Mouse (Mus musculus) heart, embryonic 11.5 days (tissue): ENCODE results near the gene Tnf. TPM values are rescaled to one million over a fixed set of nuclear protein-coding genes. Genes with fewer than 3 reads are reported as not detected.

ENCODE experiments used
- ATAC-seq: fragments of 200-750 bp; cut with Nextera tagmentation; replicated peaks from 2 replicates; pipeline ENCODE4 v1.8.0; 2017; ENCODE audit warnings: moderate library complexity; ENCODE audit not compliant: insufficient number of reproducible peaks, low FRiP score, low TSS enrichment
- H3K27ac ChIP-seq: fragments of 300-500 bp; sonication (generic); 2 replicates; pipeline ENCODE4 v1.5.1; 2014; ENCODE audit warnings: mild to moderate bottlenecking, low read depth, low read length
- H3K27me3 ChIP-seq: fragments of 300-500 bp; sonication (generic); 2 replicates; pipeline ENCODE4 v1.6.1; 2014; ENCODE audit warnings: mild to moderate bottlenecking, low read length, mixed read lengths; ENCODE audit not compliant: control insufficient read depth, insufficient read depth
- H3K36me3 ChIP-seq: fragments of 300-500 bp; sonication (generic); 2 replicates; pipeline ENCODE4 v1.6.1; 2014; ENCODE audit warnings: mild to moderate bottlenecking, low read length, moderate library complexity, mixed read lengths; ENCODE audit not compliant: control insufficient read depth, insufficient read depth
- H3K4me1 ChIP-seq: fragments of 300-500 bp; sonication (generic); 2 replicates; pipeline ENCODE4 v1.6.1; 2014; ENCODE audit warnings: low read length; ENCODE audit not compliant: control insufficient read depth, insufficient read depth
- H3K4me2 ChIP-seq: fragments of 300-500 bp; sonication (generic); 2 replicates; pipeline ENCODE4 v1.6.1; 2014; ENCODE audit warnings: mild to moderate bottlenecking, moderate library complexity
- H3K4me3 ChIP-seq: fragments of 300-500 bp; sonication (generic); 2 replicates; pipeline ENCODE4 v1.5.1; 2014; ENCODE audit warnings: low read depth, low read length
- H3K9ac ChIP-seq: fragments of 300-500 bp; sonication (generic); 2 replicates; pipeline ENCODE4 v1.6.1; 2014; ENCODE audit warnings: mild to moderate bottlenecking, low read depth, low read length, moderate library complexity
- H3K9me3 ChIP-seq: fragments of 300-500 bp; sonication (generic); replicated peaks from 2 replicates; pipeline ENCODE4 v1.6.1; 2016; ENCODE audit warnings: low read length; ENCODE audit not compliant: control insufficient read depth
- whole genome bisulfite sequencing: fragments of 180-500 bp; shearing (Covaris S2); extraction: QIAGEN DNeasy Blood & Tissue Kit; methylation state at CpG from one replicate; pipeline ENCODE4 v1.1.7; 2014; ENCODE audit not compliant: insufficient replicate concordance; 5-methylcytosine and 5-hydroxymethylcytosine counted together
- polyA plus RNA-seq: library from polyadenylated mRNA; unstranded; fragments of >200 nt; fragmentation: Nextera tagmentation; extraction: Ambion mirVana; gene quantifications from 2 replicates; pipeline ENCODE4 v1.2.1, GENCODE M21; 2014

Tnf gene
- polyA plus RNA-seq, 1 experiment from 2014 or later = not detected

DNA sequence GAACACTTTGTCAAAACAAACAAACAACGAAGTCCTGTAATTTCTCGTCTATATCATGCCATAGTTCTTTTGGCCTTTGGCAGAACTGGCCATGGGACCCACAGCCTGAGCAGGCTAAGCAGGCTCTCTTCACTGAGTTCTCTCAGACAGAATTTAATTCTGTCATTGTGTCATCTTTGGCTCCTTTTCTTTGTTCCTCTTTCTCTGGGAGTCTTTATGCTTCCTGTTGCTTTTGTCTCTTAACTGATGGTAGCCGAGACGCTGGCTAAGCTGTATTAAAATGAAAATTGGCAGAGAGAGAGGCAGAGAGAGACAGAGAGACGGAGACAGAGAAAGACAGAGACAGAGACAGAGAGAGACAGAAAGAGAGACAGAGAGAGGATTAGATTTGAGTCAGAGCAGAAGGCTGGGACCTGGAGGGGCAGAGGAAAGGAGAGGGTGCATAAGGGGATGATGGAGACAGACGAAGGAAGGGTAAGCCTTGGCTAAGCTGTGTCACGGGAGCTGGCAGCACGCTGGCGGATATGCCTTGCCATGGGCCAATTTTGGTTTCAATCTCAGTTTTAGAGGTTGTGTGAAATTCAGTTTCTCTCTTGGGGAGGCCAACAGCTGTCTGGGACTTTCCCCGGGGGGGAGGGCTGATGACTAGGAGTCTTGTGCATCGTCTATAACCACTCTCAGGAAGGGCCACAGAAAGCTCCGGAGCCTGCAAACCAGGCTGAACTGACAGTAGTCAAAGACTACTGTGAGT lies 8.2 kb upstream of the Tnf start:
- ATAC-seq = no peak
- Histone ChIP-seq H3K27me3 (peaks cover 6% of the 10 kb centered on the region), H3K27ac (no peak overlapping the region), H3K9me3 (no peaks in the 10 kb centered on the region), H3K4me2 (no peak overlapping the region), H3K4me1 (no peaks in the 10 kb centered on the region), H3K9ac (no peak overlapping the region), H3K36me3 (no peaks in the 10 kb centered on the region), H3K4me3 (no peak overlapping the region)
- 74% methylated on average over 12 of the region's 12 CpGs for WGBS

DNA sequence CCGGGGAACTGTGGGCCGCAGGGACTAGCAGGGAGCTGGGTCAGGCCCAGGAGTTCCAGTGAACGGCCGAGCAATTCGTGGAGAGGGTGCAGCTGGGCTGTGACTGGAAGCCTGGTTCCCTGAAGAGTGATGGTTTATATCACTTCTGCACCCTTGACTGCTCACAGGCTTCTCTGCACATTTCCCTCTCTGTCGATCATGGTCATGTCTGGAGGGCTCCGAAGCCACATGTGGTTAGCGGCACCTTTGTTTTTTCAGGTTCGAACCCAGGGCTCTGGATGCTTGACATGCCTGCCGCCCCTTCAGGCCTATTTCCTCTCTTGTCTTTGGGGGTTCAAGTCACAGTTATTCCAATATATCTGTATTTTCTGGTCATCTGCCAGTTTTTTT lies 3.6 kb upstream of the Tnf start:
- H3K4me3 ChIP-seq = no peak overlapping the region
- H3K4me1 ChIP-seq = no peaks in the 10 kb centered on the region
- H3K27ac ChIP-seq = no peak overlapping the region
- H3K9me3 ChIP-seq = no peaks in the 10 kb centered on the region
- no peak for ATAC-seq
- peaks cover 47% of the 10 kb centered on the region for H3K27me3 ChIP-seq
- H3K36me3 ChIP-seq = no peaks in the 10 kb centered on the region
- WGBS = 49% methylated on average over 10 of the region's 10 CpGs
- no peak overlapping the region for H3K4me2 ChIP-seq
- no peak overlapping the region for H3K9ac ChIP-seq

DNA sequence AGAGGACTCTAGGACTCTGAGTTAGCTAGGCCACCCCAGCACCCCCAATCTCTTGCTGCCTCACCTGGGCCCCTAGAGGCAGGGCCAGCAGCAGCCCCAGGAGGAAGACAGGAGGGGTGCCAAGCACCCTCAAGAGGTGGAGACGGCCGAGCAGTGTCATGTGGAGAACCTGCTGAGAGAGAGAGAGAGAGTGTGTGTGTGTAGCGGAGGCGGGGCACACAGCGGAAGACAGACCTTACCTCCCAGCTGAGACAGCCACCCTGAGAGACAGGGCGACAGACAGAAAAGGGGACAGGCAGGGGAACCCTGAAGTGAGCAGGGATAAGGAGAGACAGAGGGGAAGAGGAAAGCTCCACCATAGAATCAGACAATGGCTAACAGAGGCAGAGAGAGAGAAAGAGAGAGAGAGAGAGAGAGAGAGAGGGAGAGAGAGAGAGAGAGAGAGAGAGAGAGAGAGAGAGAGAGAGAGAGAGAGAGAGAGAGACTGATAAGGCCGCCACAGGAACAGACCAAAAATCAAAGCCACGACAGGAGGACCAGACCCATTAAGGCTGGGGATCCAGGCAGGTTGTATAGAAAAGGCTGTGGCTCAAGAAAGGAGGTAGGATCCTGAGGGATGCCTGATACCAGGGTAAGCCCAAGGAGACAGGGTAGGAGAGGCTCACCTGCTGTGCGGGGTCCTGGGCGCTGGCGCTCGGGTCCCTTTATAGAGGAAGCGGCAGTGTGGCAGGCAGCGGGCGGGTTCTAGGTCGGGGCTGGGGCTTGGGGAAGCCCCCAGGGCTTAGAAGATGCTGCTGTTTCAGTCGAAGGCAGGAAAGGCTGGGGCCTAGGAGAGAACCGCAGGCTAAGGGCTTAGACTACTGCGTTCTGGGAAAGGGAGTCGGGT lies 2.9 kb upstream of the Tnf start, which contains the start of gene Lta:
Gene Lta (minus strand): TSS at position 858 of the 886 bp plus-strand sequence.
- Histone ChIP-seq H3K27me3 (peaks cover 51% of the 10 kb centered on the region), H3K4me2 (peak within 1 kb of the TSS; percentile 29; the same call in 1 of the 2 replicates), H3K27ac (no peak within 1 kb of the TSS), H3K9ac (no peak within 1 kb of the TSS; the same call in 1 of the 2 replicates), H3K9me3 (no peaks in the 10 kb centered on the region), H3K4me3 (no peak within 1 kb of the TSS), H3K36me3 (no peaks in the 10 kb centered on the region), H3K4me1 (no peaks in the 10 kb centered on the region)
- no peak for ATAC-seq
- WGBS = 17% methylated on average over 20 of the region's 20 CpGs

DNA sequence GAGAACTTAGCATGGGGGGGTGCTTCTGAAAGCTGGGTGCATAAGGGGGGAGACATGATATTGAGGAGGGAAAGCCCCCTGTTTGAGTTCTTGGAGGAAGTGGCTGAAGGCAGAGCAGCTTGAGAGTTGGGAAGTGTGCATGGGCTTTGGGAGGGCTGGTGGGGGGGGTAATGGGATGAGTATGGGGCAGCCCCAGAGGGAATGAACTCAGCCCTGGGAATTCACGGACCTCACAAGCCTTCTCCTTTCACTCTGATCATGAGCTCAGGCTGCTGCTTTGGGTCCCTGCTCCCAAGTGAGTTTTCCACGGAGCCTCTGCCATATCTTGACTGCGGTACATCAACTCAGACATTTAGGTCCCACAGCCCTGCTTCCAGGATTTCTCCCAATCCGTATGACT lies 635 bp upstream of the Tnf start:
- 64% methylated on average over 4 of the region's 4 CpGs for WGBS
- no peak overlapping the region for H3K4me3 ChIP-seq
- H3K36me3 ChIP-seq = no peaks in the 10 kb centered on the region
- H3K27me3 ChIP-seq = peaks cover 59% of the 10 kb centered on the region
- no peaks in the 10 kb centered on the region for H3K4me1 ChIP-seq
- no peak for ATAC-seq
- H3K9ac ChIP-seq = no peak overlapping the region
- no peak overlapping the region for H3K4me2 ChIP-seq
- H3K9me3 ChIP-seq = no peaks in the 10 kb centered on the region
- H3K27ac ChIP-seq = no peak overlapping the region

DNA sequence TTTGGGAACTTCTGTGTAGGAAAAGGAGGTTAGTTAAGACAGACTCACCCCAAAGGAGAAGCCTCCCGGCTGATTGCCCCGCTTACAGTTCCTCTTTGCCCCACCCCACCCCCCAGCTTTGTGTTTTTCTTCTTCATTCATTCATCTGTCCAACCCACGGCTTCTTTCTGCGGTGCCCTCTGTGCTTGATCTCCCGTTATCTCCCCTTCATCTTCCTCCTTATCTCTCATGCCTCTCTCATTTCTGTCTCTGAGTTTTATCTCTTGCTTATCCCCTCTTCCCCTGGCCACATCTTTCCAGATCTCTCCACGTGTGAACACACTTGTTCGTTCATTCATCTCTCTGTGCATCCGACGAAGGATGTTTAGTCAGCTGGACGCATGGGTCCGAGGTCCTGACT lies 679 bp downstream of the Tnf start:
- no peak overlapping the region for H3K9ac ChIP-seq
- no peak overlapping the region for H3K4me2 ChIP-seq
- no peaks in the 10 kb centered on the region for H3K36me3 ChIP-seq
- H3K4me1 ChIP-seq = peaks cover 1% of the 10 kb centered on the region; the same call in 1 of the 2 replicates
- H3K27me3 ChIP-seq = peaks cover 70% of the 10 kb centered on the region
- H3K4me3 ChIP-seq = no peak overlapping the region
- WGBS = 50% methylated on average over 11 of the region's 11 CpGs
- no peaks in the 10 kb centered on the region for H3K9me3 ChIP-seq
- no peak overlapping the region for H3K27ac ChIP-seq
- ATAC-seq = no peak

DNA sequence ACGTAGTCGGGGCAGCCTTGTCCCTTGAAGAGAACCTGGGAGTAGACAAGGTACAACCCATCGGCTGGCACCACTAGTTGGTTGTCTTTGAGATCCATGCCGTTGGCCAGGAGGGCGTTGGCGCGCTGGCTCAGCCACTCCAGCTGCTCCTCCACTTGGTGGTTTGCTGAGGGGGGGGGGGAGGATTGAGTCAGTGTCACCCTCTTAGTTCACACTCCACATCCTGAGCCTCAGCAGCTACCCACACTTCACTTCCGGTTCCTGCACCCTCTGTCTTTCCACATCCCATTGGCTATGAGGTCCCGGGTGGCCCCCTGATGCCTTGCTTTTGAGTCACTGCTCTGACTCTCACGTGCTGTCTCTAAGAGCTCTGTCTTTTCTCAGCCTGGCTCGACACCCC lies 1.4 kb downstream of the Tnf start:
- ATAC-seq = no peak
- 76% methylated on average over 9 of the region's 11 CpGs for WGBS

DNA sequence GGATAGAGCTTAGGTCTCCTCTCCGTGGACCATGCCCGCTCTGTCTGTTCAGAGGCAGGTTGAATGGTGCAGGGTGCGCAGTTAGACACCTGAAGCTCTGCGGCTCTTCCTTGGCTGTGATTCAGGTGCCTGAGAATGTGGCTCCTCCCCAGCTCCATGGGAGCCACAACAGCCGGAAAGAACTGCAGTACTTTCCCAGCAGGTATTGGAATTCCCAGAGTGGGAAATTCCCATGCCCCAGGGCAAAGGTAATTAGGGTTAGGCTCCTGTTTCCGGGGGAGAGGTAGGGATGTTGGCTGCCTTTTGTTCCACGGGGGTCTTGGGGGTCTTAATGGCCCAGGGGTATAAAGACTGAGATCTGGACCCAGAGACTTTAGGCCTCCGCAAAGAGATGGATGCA lies 2.9 kb downstream of the Tnf start:
- no peak overlapping the region for H3K9ac ChIP-seq
- peaks cover 77% of the 10 kb centered on the region for H3K27me3 ChIP-seq
- no peaks in the 10 kb centered on the region for H3K36me3 ChIP-seq
- H3K4me1 ChIP-seq = peaks cover 9% of the 10 kb centered on the region; the same call in 1 of the 2 replicates
- H3K9me3 ChIP-seq = no peaks in the 10 kb centered on the region
- ATAC-seq = no peak
- H3K4me2 ChIP-seq = no peak overlapping the region
- no peak overlapping the region for H3K27ac ChIP-seq
- H3K4me3 ChIP-seq = no peak overlapping the region
- WGBS = 30% methylated on average over 8 of the region's 8 CpGs

More for the DNA sequence above, 1.4 kb downstream of the Tnf start:
- no peak overlapping the region for H3K4me2 ChIP-seq
- no peak overlapping the region for H3K4me3 ChIP-seq
- no peak overlapping the region for H3K9ac ChIP-seq
- H3K27ac ChIP-seq = no peak overlapping the region
- H3K27me3 ChIP-seq = peaks cover 76% of the 10 kb centered on the region
- H3K4me1 ChIP-seq = peaks cover 8% of the 10 kb centered on the region; the same call in 1 of the 2 replicates
- no peaks in the 10 kb centered on the region for H3K9me3 ChIP-seq
- H3K36me3 ChIP-seq = no peaks in the 10 kb centered on the region

DNA sequence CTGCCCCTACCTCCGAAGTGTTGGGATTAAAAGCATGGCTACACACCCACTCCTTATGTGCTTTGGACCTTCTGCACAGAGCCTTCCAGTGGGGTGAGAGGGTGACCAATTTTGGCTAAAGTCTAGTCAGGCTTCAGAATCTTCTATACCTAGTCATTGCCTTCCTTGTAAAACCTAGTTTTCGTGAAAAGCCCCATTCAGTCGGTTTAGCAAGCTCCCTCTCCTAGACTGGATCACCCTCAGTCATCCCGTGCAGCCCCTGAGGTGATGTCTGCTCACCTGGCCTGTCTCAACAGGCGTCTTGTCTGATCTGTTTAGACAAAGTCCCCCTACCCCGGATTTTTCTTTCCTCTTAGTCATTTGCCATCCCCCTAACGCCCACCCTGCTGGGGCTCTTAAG lies 3.8 kb downstream of the Tnf start:
- no peak overlapping the region for H3K4me2 ChIP-seq
- ATAC-seq = no peak

More for the DNA sequence above, 3.8 kb downstream of the Tnf start:
- WGBS = 53% methylated on average over 7 of the region's 7 CpGs
- no peaks in the 10 kb centered on the region for H3K36me3 ChIP-seq
- peaks cover 9% of the 10 kb centered on the region; the same call in 1 of the 2 replicates for H3K4me1 ChIP-seq
- no peak overlapping the region for H3K9ac ChIP-seq
- no peak overlapping the region for H3K27ac ChIP-seq
- no peak overlapping the region for H3K4me3 ChIP-seq
- H3K27me3 ChIP-seq = peaks cover 70% of the 10 kb centered on the region
- no peaks in the 10 kb centered on the region for H3K9me3 ChIP-seq
